Mouse (Mus musculus): ENCODE measurements around the gene Slc2a13.

Slc2a13 gene

DNA sequence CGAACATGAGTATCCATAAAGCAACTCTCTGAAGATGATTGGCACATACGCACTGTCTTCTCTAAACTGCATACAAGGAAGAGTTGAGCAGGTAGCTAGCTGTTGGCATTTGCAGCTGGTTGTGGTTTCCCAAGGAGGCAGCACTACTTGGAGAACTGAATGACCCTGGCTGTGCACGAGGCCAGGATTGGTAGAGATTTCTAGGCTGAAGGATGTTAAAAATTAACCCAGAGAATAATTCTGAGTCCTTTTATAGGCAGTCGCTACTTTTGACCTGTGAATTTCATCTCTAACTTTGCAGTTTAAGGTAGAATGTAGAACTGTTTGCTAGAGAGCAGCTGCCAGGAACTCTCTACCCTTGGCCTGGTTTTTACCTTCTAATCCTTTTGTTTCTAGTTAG is 304.5 kb downstream of the Slc2a13 start:
- no peak for DNase-seq (ENCODE audit: low spot score)

DNA sequence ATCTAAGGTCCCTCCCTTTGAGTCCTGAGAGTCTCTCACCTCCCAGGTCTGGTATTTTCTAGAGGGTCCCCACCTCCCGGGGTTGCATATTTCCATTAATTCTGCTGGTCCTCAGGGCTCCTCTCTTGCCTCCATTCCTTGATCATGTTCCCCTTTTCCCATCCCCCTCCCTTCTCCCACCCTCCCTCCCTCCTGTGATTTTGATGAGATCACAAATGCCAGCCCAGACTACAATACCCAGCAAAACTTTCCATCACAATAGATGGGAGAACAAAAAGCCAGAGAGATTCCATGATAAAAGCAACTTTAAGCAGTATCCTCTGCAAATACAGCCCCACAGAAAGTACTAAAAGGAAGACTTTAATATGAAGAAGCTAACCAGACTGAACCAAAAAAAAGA is 309.1 kb downstream of the Slc2a13 start:
- DNase-seq (ENCODE audit: low spot score): no peak

DNA sequence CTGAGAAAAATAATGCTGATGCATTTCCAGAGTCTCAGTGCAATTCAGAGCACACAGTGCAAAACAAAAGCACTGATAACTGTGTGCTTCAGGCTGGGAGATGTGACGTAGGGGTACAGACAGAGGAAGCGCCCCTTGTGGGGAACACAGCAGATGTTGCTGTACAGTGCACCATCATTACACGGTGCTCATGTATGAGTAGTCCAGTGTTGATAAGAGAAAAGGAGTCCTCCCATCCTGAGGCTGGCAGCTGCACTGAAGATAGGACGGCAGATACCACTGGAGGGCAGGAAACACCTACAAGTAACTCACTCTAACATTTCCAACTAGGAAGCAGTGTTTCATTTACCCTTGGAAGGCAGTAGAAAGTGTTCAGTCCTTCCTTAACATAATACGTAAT is 312.5 kb downstream of the Slc2a13 start:
- no peak for DNase-seq (ENCODE audit: low spot score)

DNA sequence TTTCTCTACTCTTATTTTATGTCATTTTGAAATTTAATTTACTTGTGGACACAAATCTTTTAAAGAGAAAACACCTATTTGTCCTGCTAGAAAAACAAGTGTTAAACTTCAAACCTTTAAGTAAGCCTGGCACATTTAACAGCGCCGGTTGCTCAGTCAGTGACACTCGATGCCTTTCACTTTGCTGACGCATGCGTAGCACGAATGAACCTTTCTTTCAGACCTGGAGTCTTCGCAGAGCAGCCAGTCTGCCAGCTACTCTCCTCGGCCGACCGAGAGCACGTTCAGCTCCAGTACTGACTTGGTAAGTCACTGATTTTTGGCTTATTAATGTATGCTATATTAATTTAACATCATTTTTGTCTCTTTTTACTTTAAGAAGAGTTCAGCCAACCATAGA is 315.9 kb downstream of the Slc2a13 start:
- DNase-seq (ENCODE audit: low spot score): no peak

DNA sequence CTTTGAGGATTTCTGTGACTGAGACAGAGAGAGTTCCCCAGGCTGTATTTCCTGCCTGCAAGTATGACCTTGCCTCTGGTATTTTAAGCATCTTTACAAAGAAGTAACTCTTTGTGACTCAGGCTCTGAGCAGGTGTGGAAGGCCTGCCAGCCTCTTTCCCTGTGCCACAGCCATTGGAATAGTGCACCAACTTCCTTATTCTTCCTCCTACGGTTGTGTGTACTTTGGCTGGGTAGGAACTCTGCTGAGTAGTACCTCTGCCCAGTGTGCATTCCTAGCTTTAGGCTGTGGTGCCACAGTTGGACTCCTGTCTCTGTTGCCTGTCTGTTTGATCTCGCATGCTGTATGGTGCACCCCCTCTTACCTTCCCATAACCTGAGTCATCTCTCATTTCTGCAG is 317.8 kb downstream of the Slc2a13 start:
- no peak for DNase-seq (ENCODE audit: low spot score)

DNA sequence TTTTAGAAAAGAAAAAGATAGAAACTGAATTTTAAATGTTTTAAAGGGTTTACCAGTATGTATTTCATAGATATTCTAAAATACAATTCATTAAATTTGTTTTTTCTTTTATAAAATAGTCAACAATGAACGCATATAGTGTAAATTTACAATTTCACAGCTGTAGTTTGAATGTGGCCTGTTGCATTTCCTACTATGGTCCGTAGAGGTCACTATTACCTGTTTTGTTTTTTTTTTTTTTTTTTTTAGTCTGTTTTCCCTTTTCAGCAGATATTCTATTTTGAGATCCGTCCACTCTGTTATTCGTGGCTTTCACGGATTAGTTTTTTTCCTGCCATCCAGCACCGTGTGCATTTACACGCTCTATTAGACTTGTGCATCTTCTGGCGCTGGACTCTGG is 320.1 kb downstream of the Slc2a13 start:
- DNase-seq (ENCODE audit: low spot score): no peak

DNA sequence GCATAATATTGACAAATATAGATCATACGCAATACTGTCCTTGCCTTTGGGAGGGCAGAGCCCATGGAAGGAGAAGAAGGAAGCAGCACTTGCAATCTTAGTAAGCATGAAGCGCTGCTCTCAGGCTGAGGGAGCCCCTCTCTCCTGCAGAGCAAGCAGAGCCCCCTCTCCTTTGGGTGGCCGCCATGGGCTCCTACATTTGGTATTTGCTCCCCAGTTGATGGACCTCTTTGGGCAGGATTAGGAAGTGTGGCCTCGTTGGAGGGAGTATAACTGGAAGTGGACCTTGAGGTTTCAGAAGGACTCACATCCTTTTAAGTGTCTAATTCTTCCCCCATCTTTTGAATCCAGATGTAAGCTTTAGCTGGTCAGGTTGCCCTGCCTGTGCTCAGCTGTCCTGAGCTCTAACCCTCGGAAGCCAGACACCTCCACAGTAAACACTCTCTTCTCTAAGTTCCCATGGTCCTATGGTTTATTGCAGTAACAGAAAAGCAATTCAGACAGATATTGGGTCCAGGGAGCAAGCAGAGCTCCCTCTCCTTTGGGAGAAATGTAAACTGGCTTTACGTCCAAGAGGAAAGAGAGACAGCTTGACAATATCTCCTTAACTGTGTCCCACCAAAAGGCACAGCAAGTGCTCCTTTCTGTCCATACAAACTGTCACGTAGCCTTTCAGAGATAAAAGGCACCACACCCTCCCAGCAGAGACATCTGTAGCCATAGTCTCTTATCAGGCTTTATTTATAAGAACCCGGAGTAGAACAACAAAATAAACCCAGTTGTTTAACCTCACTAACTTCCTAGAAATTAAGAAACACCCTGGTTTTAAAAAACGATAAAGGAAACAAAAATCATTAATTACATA is 321.3 kb downstream of the Slc2a13 start:
- no peak for DNase-seq (ENCODE audit: low spot score)

DNA sequence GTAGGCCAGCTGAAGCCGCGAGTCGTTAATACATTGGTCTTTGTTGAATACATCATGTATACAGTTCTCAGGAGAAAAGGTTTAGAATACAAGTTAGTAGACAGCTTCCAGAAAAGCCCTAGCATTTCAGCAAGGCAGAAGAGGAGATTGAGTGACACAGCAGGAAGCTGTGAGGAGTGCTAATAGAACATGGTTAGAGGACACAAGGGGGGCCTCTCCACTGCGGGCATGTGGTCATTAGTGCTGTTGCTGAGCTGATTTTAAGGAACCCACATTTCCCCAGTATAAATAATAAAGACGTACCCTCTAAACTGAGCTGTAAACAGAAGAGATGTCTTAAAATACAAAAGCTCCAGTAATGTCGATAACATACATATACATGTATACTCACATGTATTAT is 322.2 kb downstream of the Slc2a13 start:
- DNase-seq (ENCODE audit: low spot score): peak; percentile 1

DNA sequence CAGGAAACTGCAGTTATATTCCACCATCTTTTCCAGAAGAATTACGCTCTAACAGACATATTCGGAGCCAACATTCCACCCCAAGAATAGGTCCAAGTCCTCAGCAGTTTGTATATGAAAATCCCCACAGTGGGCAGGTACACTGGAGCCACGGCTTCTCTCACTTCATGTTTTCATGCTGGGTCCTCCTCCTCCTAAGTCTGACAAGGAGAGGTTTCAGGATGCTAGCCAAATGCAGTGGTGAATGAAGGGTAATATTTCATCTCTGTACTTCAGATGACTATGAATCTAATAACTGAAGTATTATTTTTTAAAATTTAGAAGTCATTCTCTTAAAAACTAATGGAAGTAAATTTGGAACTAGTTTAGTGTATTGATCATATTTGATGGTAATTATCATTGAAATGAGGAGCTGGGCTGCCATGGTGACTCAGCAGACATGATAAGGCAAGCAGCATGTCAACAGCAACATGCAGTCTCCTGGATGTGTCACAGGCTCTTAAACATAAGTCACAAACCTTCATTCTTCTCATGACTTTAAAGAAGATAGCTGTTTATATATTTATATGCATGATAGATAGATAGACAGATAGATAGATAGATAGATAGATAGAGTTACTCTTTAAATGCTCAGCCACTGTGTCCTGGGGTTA is 332.3 kb downstream of the Slc2a13 start:
- no peak for DNase-seq (ENCODE audit: low spot score)

DNA sequence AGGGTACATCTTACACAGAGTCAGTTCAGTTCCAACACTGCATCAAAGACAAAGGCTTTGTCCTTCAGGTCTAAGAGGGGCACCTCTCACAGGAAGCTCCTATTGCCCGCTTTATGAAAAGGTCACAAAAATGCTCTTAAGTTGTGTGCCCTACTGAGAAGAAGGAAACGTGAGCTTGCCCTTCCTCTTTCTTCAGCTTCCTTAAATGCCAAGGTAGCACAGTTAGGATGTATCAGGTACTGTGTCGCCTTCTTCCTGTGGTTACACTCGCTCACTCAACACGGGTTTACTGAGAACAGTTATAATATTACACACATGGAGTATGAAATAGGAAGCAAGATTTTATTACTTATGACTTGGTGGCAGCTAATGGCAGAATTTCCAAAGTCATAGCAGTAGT is 335.8 kb downstream of the Slc2a13 start:
- no peak for DNase-seq (ENCODE audit: low spot score)

All from lung, postnatal 25 days (tissue).